Mouse (Mus musculus) kidney, adult 8-10 months (tissue): ENCODE data around the gene Slc25a14.

ENCODE experiments used
- DNase-seq, 2 experiments: peaks; one replicate each; pipeline ENCODE4 v3.0.0; 2022

Gene Slc25a14

GRCm38 (mm10) chrX:48623379-48624053 is at the start of gene Slc25a14:
TSS of gene Slc25a14 (plus strand) at chrX:48623413.
- peak; percentile 83 to 85 for DNase-seq

- DNase-seq = no peak
These were observed 39.9 kb upstream of the Slc25a14 start for GRCm38 (mm10) chrX:48583332-48583731.

GRCm38 (mm10) chrX:48593721-48594098 is 29.5 kb upstream of the Slc25a14 start:
- no peak for DNase-seq

- DNase-seq = peak; percentile 57 to 68
These were observed 29.0 kb upstream of the Slc25a14 start, which contains the start of gene Zfp280c for GRCm38 (mm10) chrX:48594099-48594760. TSS of gene Zfp280c (minus strand) at chrX:48594504.

- no peak for DNase-seq
These were observed 27.2 kb upstream of the Slc25a14 start for GRCm38 (mm10) chrX:48596053-48596452.

GRCm38 (mm10) chrX:48596906-48597305 is 26.3 kb upstream of the Slc25a14 start:
- DNase-seq = no peak

GRCm38 (mm10) chrX:48604872-48605271 is 18.3 kb upstream of the Slc25a14 start:
- DNase-seq = no peak

- no peak for DNase-seq
These were observed 199 bp upstream of the Slc25a14 start for GRCm38 (mm10) chrX:48623049-48623378.

- no peak for DNase-seq
These were observed 824 bp downstream of the Slc25a14 start for GRCm38 (mm10) chrX:48624054-48624420.

GRCm38 (mm10) chrX:48637032-48637431 is 13.8 kb downstream of the Slc25a14 start:
- no peak for DNase-seq

GRCm38 (mm10) chrX:48644122-48644521 is 20.9 kb downstream of the Slc25a14 start:
- peak; percentile 23 to 42 for DNase-seq

GRCm38 (mm10) chrX:48666807-48667206 is 43.6 kb downstream of the Slc25a14 start:
- DNase-seq = no peak

GRCm38 (mm10) chrX:48669588-48669987 is 46.4 kb downstream of the Slc25a14 start:
- DNase-seq = no peak

- DNase-seq = no peak
These were observed 48.5 kb downstream of the Slc25a14 start for GRCm38 (mm10) chrX:48671714-48672113.

- no peak for DNase-seq
These were observed 51.0 kb downstream of the Slc25a14 start, which contains the start of gene Gpr119 for GRCm38 (mm10) chrX:48674171-48674570. TSS of gene Gpr119 (minus strand) at chrX:48674478.

GRCm38 (mm10) chrX:48683451-48683850 is 60.2 kb downstream of the Slc25a14 start:
- peak; percentile 13 to 44 for DNase-seq

GRCm38 (mm10) chrX:48683857-48684256 is 60.6 kb downstream of the Slc25a14 start:
- no peak for DNase-seq

- DNase-seq = no peak
These were observed 71.2 kb downstream of the Slc25a14 start for GRCm38 (mm10) chrX:48694460-48694859.

- DNase-seq = peak; percentile 86 to 89
These were observed 71.7 kb downstream of the Slc25a14 start, which contains the start of gene Rbmx2 for GRCm38 (mm10) chrX:48694864-48695371. TSS of gene Rbmx2 (plus strand) at chrX:48695004.

GRCm38 (mm10) chrX:48709701-48710100 is 86.5 kb downstream of the Slc25a14 start:
- DNase-seq = no peak
